Mouse (Mus musculus): ENCODE results near the gene Wdr83os. TPM values are rescaled to one million over a fixed set of nuclear protein-coding genes. Genes with fewer than 3 reads are reported as not detected.

Wdr83os gene
- polyA plus RNA-seq, 1 experiment from 2014 or later: 136 TPM

- WGBS: under 1% methylated on average over 14 of the region's 14 CpGs
- Histone ChIP-seq H3K9me3 (ENCODE audit: control insufficient read depth, low read length) (no peaks in the 10 kb centered on the region), H3K27me3 (ENCODE audit: control insufficient read depth, insufficient read depth, low read length) (no peaks in the 10 kb centered on the region), H3K27ac (peak overlapping the region; percentile 97), H3K4me1 (replicated peaks; ENCODE audit: control insufficient read depth, insufficient read depth, low read length) (peaks cover 25% of the 10 kb centered on the region), H3K4me3 (replicated peaks; ENCODE audit: low read length) (peak overlapping the region; percentile 73), H3K4me2 (replicated peaks) (peak overlapping the region; percentile 91), H3K9ac (peak overlapping the region; percentile 86), H3K36me3 (replicated peaks; ENCODE audit: control insufficient read depth, insufficient read depth) (peaks cover 26% of the 10 kb centered on the region)
- DNase-seq (ENCODE audit: low spot score) (peak; percentile 39), ATAC-seq (ENCODE audit: low FRiP score) (peak; percentile 62)
Measured at GRCm38 (mm10) chr8:85037366-85037680, 43.2 kb upstream of the Wdr83os start.

- Histone ChIP-seq H3K9me3 (ENCODE audit: control insufficient read depth, low read length) (no peaks in the 10 kb centered on the region), H3K4me1 (replicated peaks; ENCODE audit: control insufficient read depth, insufficient read depth, low read length) (peaks cover 25% of the 10 kb centered on the region), H3K36me3 (replicated peaks; ENCODE audit: control insufficient read depth, insufficient read depth) (peaks cover 23% of the 10 kb centered on the region), H3K4me3 (replicated peaks; ENCODE audit: low read length) (peak overlapping the region; percentile 73), H3K27ac (peak overlapping the region; percentile 97), H3K4me2 (replicated peaks) (peak overlapping the region; percentile 91), H3K9ac (peak overlapping the region; percentile 86), H3K27me3 (ENCODE audit: control insufficient read depth, insufficient read depth, low read length) (no peaks in the 10 kb centered on the region)
- ATAC-seq (ENCODE audit: low FRiP score) (peak; percentile 3; the same call in 1 of the 2 replicates), DNase-seq (ENCODE audit: low spot score) (peak; percentile 34)
- under 1% methylated on average over 57 of the region's 57 CpGs for WGBS
Measured at GRCm38 (mm10) chr8:85037681-85038531, 42.6 kb upstream of the Wdr83os start.

- no peak overlapping the region for H3K4me2 ChIP-seq (replicated peaks)
- no peak overlapping the region for H3K9ac ChIP-seq
- H3K4me1 ChIP-seq (replicated peaks; ENCODE audit: control insufficient read depth, insufficient read depth, low read length): peaks cover 7% of the 10 kb centered on the region
- DNase-seq (ENCODE audit: low spot score) (no peak), ATAC-seq (ENCODE audit: low FRiP score) (no peak)
- H3K36me3 ChIP-seq (replicated peaks; ENCODE audit: control insufficient read depth, insufficient read depth): peaks cover 76% of the 10 kb centered on the region
- 94% methylated on average over 6 of the region's 6 CpGs for WGBS
- no peaks in the 10 kb centered on the region for H3K27me3 ChIP-seq (ENCODE audit: control insufficient read depth, insufficient read depth, low read length)
- H3K4me3 ChIP-seq (replicated peaks; ENCODE audit: low read length): no peak overlapping the region
- H3K9me3 ChIP-seq (ENCODE audit: control insufficient read depth, low read length): no peaks in the 10 kb centered on the region
- no peak overlapping the region for H3K27ac ChIP-seq
Measured at GRCm38 (mm10) chr8:85043619-85044018, 36.9 kb upstream of the Wdr83os start.

- Histone ChIP-seq H3K27ac (no peak overlapping the region), H3K4me1 (replicated peaks; ENCODE audit: control insufficient read depth, insufficient read depth, low read length) (peaks cover 16% of the 10 kb centered on the region), H3K9me3 (ENCODE audit: control insufficient read depth, low read length) (no peaks in the 10 kb centered on the region), H3K4me3 (replicated peaks; ENCODE audit: low read length) (no peak overlapping the region), H3K27me3 (ENCODE audit: control insufficient read depth, insufficient read depth, low read length) (no peaks in the 10 kb centered on the region), H3K9ac (no peak overlapping the region), H3K36me3 (replicated peaks; ENCODE audit: control insufficient read depth, insufficient read depth) (peaks cover 64% of the 10 kb centered on the region), H3K4me2 (replicated peaks) (no peak overlapping the region)
- 85% methylated on average over 7 of the region's 7 CpGs for WGBS
- DNase-seq (ENCODE audit: low spot score) (no peak), ATAC-seq (ENCODE audit: low FRiP score) (no peak)
Measured at GRCm38 (mm10) chr8:85057367-85057766, 23.2 kb upstream of the Wdr83os start.

GRCm38 (mm10) chr8:85059879-85060616 lies 20.5 kb upstream of the Wdr83os start, which contains the start of gene Fbxw9:
Gene Fbxw9, plus strand, starts transcription at chr8:85060055.
- under 1% methylated on average over 52 of the region's 53 CpGs for WGBS
- Histone ChIP-seq H3K36me3 (replicated peaks; ENCODE audit: control insufficient read depth, insufficient read depth) (peaks cover 57% of the 10 kb centered on the region), H3K4me3 (replicated peaks; ENCODE audit: low read length) (peak within 1 kb of the TSS; percentile 96), H3K4me2 (replicated peaks) (peak within 1 kb of the TSS; percentile 86), H3K4me1 (replicated peaks; ENCODE audit: control insufficient read depth, insufficient read depth, low read length) (peaks cover 16% of the 10 kb centered on the region), H3K27me3 (ENCODE audit: control insufficient read depth, insufficient read depth, low read length) (no peaks in the 10 kb centered on the region), H3K9ac (peak within 1 kb of the TSS; percentile 89), H3K27ac (peak within 1 kb of the TSS; percentile 66), H3K9me3 (ENCODE audit: control insufficient read depth, low read length) (no peaks in the 10 kb centered on the region)
- ATAC-seq (ENCODE audit: low FRiP score) (peak; percentile 92), DNase-seq (ENCODE audit: low spot score) (peak; percentile 98)

GRCm38 (mm10) chr8:85062603-85063002 lies 17.9 kb upstream of the Wdr83os start:
- no peak overlapping the region for H3K4me3 ChIP-seq (replicated peaks; ENCODE audit: low read length)
- no peak overlapping the region for H3K4me2 ChIP-seq (replicated peaks)
- no peaks in the 10 kb centered on the region for H3K27me3 ChIP-seq (ENCODE audit: control insufficient read depth, insufficient read depth, low read length)
- WGBS: 98% methylated on average over 4 of the region's 4 CpGs
- no peaks in the 10 kb centered on the region for H3K9me3 ChIP-seq (ENCODE audit: control insufficient read depth, low read length)
- ATAC-seq (ENCODE audit: low FRiP score) (no peak), DNase-seq (ENCODE audit: low spot score) (no peak)
- H3K36me3 ChIP-seq (replicated peaks; ENCODE audit: control insufficient read depth, insufficient read depth): peaks cover 57% of the 10 kb centered on the region
- H3K4me1 ChIP-seq (replicated peaks; ENCODE audit: control insufficient read depth, insufficient read depth, low read length): peaks cover 16% of the 10 kb centered on the region
- no peak overlapping the region for H3K9ac ChIP-seq
- H3K27ac ChIP-seq: no peak overlapping the region

- H3K4me2 ChIP-seq (replicated peaks): no peak overlapping the region
- peaks cover 68% of the 10 kb centered on the region for H3K36me3 ChIP-seq (replicated peaks; ENCODE audit: control insufficient read depth, insufficient read depth)
- DNase-seq (ENCODE audit: low spot score): no peak
- no peak overlapping the region for H3K4me3 ChIP-seq (replicated peaks; ENCODE audit: low read length)
- no peaks in the 10 kb centered on the region for H3K9me3 ChIP-seq (ENCODE audit: control insufficient read depth, low read length)
- ATAC-seq (ENCODE audit: low FRiP score): no peak
- peaks cover 16% of the 10 kb centered on the region for H3K4me1 ChIP-seq (replicated peaks; ENCODE audit: control insufficient read depth, insufficient read depth, low read length)
- H3K27me3 ChIP-seq (ENCODE audit: control insufficient read depth, insufficient read depth, low read length): no peaks in the 10 kb centered on the region
- WGBS: 25% methylated on average over 2 of the region's 2 CpGs
- no peak overlapping the region for H3K27ac ChIP-seq
- no peak overlapping the region for H3K9ac ChIP-seq
Measured at GRCm38 (mm10) chr8:85065213-85065612, 15.3 kb upstream of the Wdr83os start.

GRCm38 (mm10) chr8:85067155-85067554 lies 13.4 kb upstream of the Wdr83os start:
- Histone ChIP-seq H3K36me3 (replicated peaks; ENCODE audit: control insufficient read depth, insufficient read depth) (peaks cover 63% of the 10 kb centered on the region), H3K9ac (no peak overlapping the region), H3K9me3 (ENCODE audit: control insufficient read depth, low read length) (no peaks in the 10 kb centered on the region), H3K27ac (no peak overlapping the region), H3K4me2 (replicated peaks) (no peak overlapping the region), H3K4me1 (replicated peaks; ENCODE audit: control insufficient read depth, insufficient read depth, low read length) (peaks cover 6% of the 10 kb centered on the region), H3K4me3 (replicated peaks; ENCODE audit: low read length) (no peak overlapping the region), H3K27me3 (ENCODE audit: control insufficient read depth, insufficient read depth, low read length) (no peaks in the 10 kb centered on the region)
- WGBS: 91% methylated on average over 2 of the region's 2 CpGs
- no peak for ATAC-seq (ENCODE audit: low FRiP score)
- no peak for DNase-seq (ENCODE audit: low spot score)

- Histone ChIP-seq H3K9me3 (ENCODE audit: control insufficient read depth, low read length) (no peaks in the 10 kb centered on the region), H3K4me1 (replicated peaks; ENCODE audit: control insufficient read depth, insufficient read depth, low read length) (peaks cover 14% of the 10 kb centered on the region), H3K36me3 (replicated peaks; ENCODE audit: control insufficient read depth, insufficient read depth) (peaks cover 55% of the 10 kb centered on the region), H3K27ac (no peak within 1 kb of the TSS), H3K4me3 (replicated peaks; ENCODE audit: low read length) (no peak within 1 kb of the TSS), H3K27me3 (ENCODE audit: control insufficient read depth, insufficient read depth, low read length) (no peaks in the 10 kb centered on the region), H3K4me2 (replicated peaks) (no peak within 1 kb of the TSS), H3K9ac (no peak within 1 kb of the TSS)
- DNase-seq (ENCODE audit: low spot score) (no peak), ATAC-seq (ENCODE audit: low FRiP score) (no peak)
Measured at GRCm38 (mm10) chr8:85067982-85068381, 12.6 kb upstream of the Wdr83os start, which contains the start of gene Gm5741. Gene Gm5741, minus strand, starts transcription at chr8:85067982.

Measured in hindbrain, embryonic 14.5 days (tissue).